Mouse (Mus musculus): Measurements from ENCODE around the gene Pou2f2. TPM values are rescaled to one million over a fixed set of nuclear protein-coding genes. Genes with fewer than 3 reads are reported as not detected.
"Not testable (repeated sequence)": the region's sequence is repeated elsewhere in the genome, so short reads cannot be mapped to it uniquely, and the experiment has no call there.

The Pou2f2 gene
- polyA plus RNA-seq, 1 experiment from 2014 or later, result 17.5 TPM

GRCm38 (mm10) chr7:25067338-25067737 is 112.2 kb downstream of the Pou2f2 start:
- Histone ChIP-seq H3K27ac (replicated peaks) (no peak overlapping the region), H3K27me3 (no peaks in the 10 kb centered on the region), H3K4me3 (no peak overlapping the region), H3K36me3 (peaks cover 57% of the 10 kb centered on the region), H3K9ac (replicated peaks) (no peak overlapping the region), H3K9me3 (no peaks in the 10 kb centered on the region), H3K4me1 (peaks cover 36% of the 10 kb centered on the region), H3K4me2 (replicated peaks) (no peak overlapping the region)
- no peak for ATAC-seq (replicated peaks)
- WGBS, result 95% methylated on average over 7 of the region's 7 CpGs

GRCm38 (mm10) chr7:25063900-25064299 is 115.6 kb downstream of the Pou2f2 start:
- WGBS, result 88% methylated on average over 8 of the region's 8 CpGs
- no peaks in the 10 kb centered on the region for H3K9me3 ChIP-seq
- H3K9ac ChIP-seq (replicated peaks), result no peak overlapping the region
- H3K36me3 ChIP-seq, result peaks cover 90% of the 10 kb centered on the region
- no peak for ATAC-seq (replicated peaks)
- no peaks in the 10 kb centered on the region for H3K27me3 ChIP-seq
- no peak overlapping the region for H3K4me2 ChIP-seq (replicated peaks)
- H3K4me3 ChIP-seq, result no peak overlapping the region
- no peak overlapping the region for H3K27ac ChIP-seq (replicated peaks)
- peaks cover 10% of the 10 kb centered on the region for H3K4me1 ChIP-seq

GRCm38 (mm10) chr7:25063346-25063745 is 116.2 kb downstream of the Pou2f2 start:
- no peak overlapping the region for H3K4me3 ChIP-seq
- no peaks in the 10 kb centered on the region for H3K9me3 ChIP-seq
- H3K9ac ChIP-seq (replicated peaks), result no peak overlapping the region
- peaks cover 4% of the 10 kb centered on the region for H3K4me1 ChIP-seq
- 92% methylated on average over 6 of the region's 6 CpGs for WGBS
- no peaks in the 10 kb centered on the region for H3K27me3 ChIP-seq
- peaks cover 95% of the 10 kb centered on the region for H3K36me3 ChIP-seq
- H3K27ac ChIP-seq (replicated peaks), result no peak overlapping the region
- ATAC-seq (replicated peaks), result no peak
- H3K4me2 ChIP-seq (replicated peaks), result no peak overlapping the region

- Histone ChIP-seq H3K4me2 (replicated peaks) (no peak overlapping the region), H3K9me3 (no peaks in the 10 kb centered on the region), H3K36me3 (peaks cover 94% of the 10 kb centered on the region), H3K27ac (replicated peaks) (no peak overlapping the region), H3K9ac (replicated peaks) (no peak overlapping the region), H3K4me3 (no peak overlapping the region), H3K27me3 (no peaks in the 10 kb centered on the region), H3K4me1 (no peaks in the 10 kb centered on the region)
- 97% methylated on average over 14 of the region's 14 CpGs for WGBS
- ATAC-seq (replicated peaks), result no peak
Measured at GRCm38 (mm10) chr7:25058836-25059235, 120.7 kb downstream of the Pou2f2 start.

GRCm38 (mm10) chr7:25058394-25058793 is 121.1 kb downstream of the Pou2f2 start:
- H3K9ac ChIP-seq (replicated peaks), result no peak overlapping the region
- H3K4me3 ChIP-seq, result no peak overlapping the region
- H3K36me3 ChIP-seq, result peaks cover 96% of the 10 kb centered on the region
- H3K4me1 ChIP-seq, result no peaks in the 10 kb centered on the region
- ATAC-seq (replicated peaks), result no peak
- H3K27ac ChIP-seq (replicated peaks), result no peak overlapping the region
- WGBS, result 89% methylated on average over 8 of the region's 8 CpGs
- no peaks in the 10 kb centered on the region for H3K9me3 ChIP-seq
- H3K4me2 ChIP-seq (replicated peaks), result no peak overlapping the region
- no peaks in the 10 kb centered on the region for H3K27me3 ChIP-seq

GRCm38 (mm10) chr7:25057888-25058287 is 121.6 kb downstream of the Pou2f2 start:
- peaks cover 96% of the 10 kb centered on the region for H3K36me3 ChIP-seq
- H3K9me3 ChIP-seq, result no peaks in the 10 kb centered on the region
- no peak overlapping the region for H3K27ac ChIP-seq (replicated peaks)
- H3K27me3 ChIP-seq, result no peaks in the 10 kb centered on the region
- 93% methylated on average over 5 of the region's 5 CpGs for WGBS
- no peaks in the 10 kb centered on the region for H3K4me1 ChIP-seq
- H3K4me2 ChIP-seq (replicated peaks), result no peak overlapping the region
- H3K4me3 ChIP-seq, result no peak overlapping the region
- H3K9ac ChIP-seq (replicated peaks), result no peak overlapping the region
- ATAC-seq (replicated peaks), result no peak

- Histone ChIP-seq H3K4me2 (replicated peaks) (no peak overlapping the region), H3K27me3 (no peaks in the 10 kb centered on the region), H3K9ac (replicated peaks) (no peak overlapping the region), H3K4me3 (no peak overlapping the region), H3K4me1 (no peaks in the 10 kb centered on the region), H3K36me3 (peaks cover 92% of the 10 kb centered on the region), H3K9me3 (no peaks in the 10 kb centered on the region), H3K27ac (replicated peaks) (no peak overlapping the region)
- ATAC-seq (replicated peaks), result peak; percentile 48; the same call in 1 of the 2 replicates
- WGBS, result 75% methylated on average over 4 of the region's 4 CpGs
Measured at GRCm38 (mm10) chr7:25056951-25057350, 122.6 kb downstream of the Pou2f2 start.

GRCm38 (mm10) chr7:25052587-25052986 is 126.9 kb downstream of the Pou2f2 start:
- H3K27me3 ChIP-seq, result no peaks in the 10 kb centered on the region
- H3K36me3 ChIP-seq, result peaks cover 74% of the 10 kb centered on the region
- WGBS, result 95% methylated on average over 3 of the region's 3 CpGs
- H3K4me1 ChIP-seq, result peaks cover 6% of the 10 kb centered on the region; the same call in 1 of the 2 replicates
- H3K4me2 ChIP-seq (replicated peaks), result no peak overlapping the region
- no peak overlapping the region for H3K27ac ChIP-seq (replicated peaks)
- no peak for ATAC-seq (replicated peaks)
- no peaks in the 10 kb centered on the region for H3K9me3 ChIP-seq
- H3K4me3 ChIP-seq, result no peak overlapping the region
- H3K9ac ChIP-seq (replicated peaks), result no peak overlapping the region

GRCm38 (mm10) chr7:25049295-25049930 is 130.1 kb downstream of the Pou2f2 start:
- H3K4me3 ChIP-seq, result no peak overlapping the region
- H3K9ac ChIP-seq (replicated peaks), result no peak overlapping the region
- H3K4me2 ChIP-seq (replicated peaks), result no peak overlapping the region
- no peak overlapping the region for H3K27ac ChIP-seq (replicated peaks)
- ATAC-seq (replicated peaks), result no peak
- 84% methylated on average over 16 of the region's 16 CpGs for WGBS
- H3K4me1 ChIP-seq, result peaks cover 11% of the 10 kb centered on the region; the same call in 1 of the 2 replicates
- no peaks in the 10 kb centered on the region for H3K9me3 ChIP-seq
- H3K36me3 ChIP-seq, result peaks cover 69% of the 10 kb centered on the region
- no peaks in the 10 kb centered on the region for H3K27me3 ChIP-seq

- no peak overlapping the region for H3K4me3 ChIP-seq
- 0 out of 2 replicates have a peak overlapping the region, but pooled peaks have one; percentile 26 for H3K9ac ChIP-seq (replicated peaks)
- no peak overlapping the region for H3K4me2 ChIP-seq (replicated peaks)
- peak overlapping the region; percentile 48 for H3K27ac ChIP-seq (replicated peaks)
- 75% methylated on average over 8 of the region's 8 CpGs for WGBS
- no peak for ATAC-seq (replicated peaks)
- no peaks in the 10 kb centered on the region for H3K27me3 ChIP-seq
- H3K4me1 ChIP-seq, result peaks cover 11% of the 10 kb centered on the region; the same call in 1 of the 2 replicates
- H3K9me3 ChIP-seq, result no peaks in the 10 kb centered on the region
- peaks cover 71% of the 10 kb centered on the region for H3K36me3 ChIP-seq
Measured at GRCm38 (mm10) chr7:25047363-25047762, 132.2 kb downstream of the Pou2f2 start.

GRCm38 (mm10) chr7:25044599-25044998 is 134.9 kb downstream of the Pou2f2 start:
- H3K36me3 ChIP-seq, result peaks cover 77% of the 10 kb centered on the region
- 94% methylated on average over 7 of the region's 7 CpGs for WGBS
- not testable (repeated sequence) for H3K27me3 ChIP-seq; ATAC-seq (replicated peaks); H3K4me2 ChIP-seq (replicated peaks); H3K9me3 ChIP-seq; H3K9ac ChIP-seq (replicated peaks); H3K27ac ChIP-seq (replicated peaks); H3K4me3 ChIP-seq; H3K4me1 ChIP-seq

GRCm38 (mm10) chr7:25041921-25042320 is 137.6 kb downstream of the Pou2f2 start:
- ATAC-seq (replicated peaks), result no peak
- Histone ChIP-seq H3K4me2 (replicated peaks) (no peak overlapping the region), H3K4me3 (no peak overlapping the region), H3K27ac (replicated peaks) (no peak overlapping the region), H3K36me3 (peaks cover 73% of the 10 kb centered on the region), H3K9me3 (no peaks in the 10 kb centered on the region), H3K27me3 (no peaks in the 10 kb centered on the region), H3K9ac (replicated peaks) (no peak overlapping the region), H3K4me1 (0 out of 2 replicates have a peak, but pooled peaks cover under 1% of the 10 kb centered on the region)
- 94% methylated on average over 12 of the region's 12 CpGs for WGBS

All from forebrain, embryonic 15.5 days (tissue).